Mouse (Mus musculus) gonadal fat pad, adult 2 months (tissue): ENCODE results near the gene Map3k4. TPM values are rescaled to one million over a fixed set of nuclear protein-coding genes. Genes with fewer than 3 reads are reported as not detected.

Experiments used
- DNase-seq: peaks from one replicate; pipeline ENCODE4 v3.0.0-alpha.2; 2012; ENCODE audit warnings: low read depth
- polyA plus RNA-seq: library from polyadenylated mRNA; depleted of rRNA; stranded (reverse); fragments of >200 nt; gene quantifications from 2 replicates; pipeline ENCODE4 v1.2.3, GENCODE M21; 2012

Map3k4 gene
- polyA plus RNA-seq, 1 experiment, result 12.7 TPM

DNA sequence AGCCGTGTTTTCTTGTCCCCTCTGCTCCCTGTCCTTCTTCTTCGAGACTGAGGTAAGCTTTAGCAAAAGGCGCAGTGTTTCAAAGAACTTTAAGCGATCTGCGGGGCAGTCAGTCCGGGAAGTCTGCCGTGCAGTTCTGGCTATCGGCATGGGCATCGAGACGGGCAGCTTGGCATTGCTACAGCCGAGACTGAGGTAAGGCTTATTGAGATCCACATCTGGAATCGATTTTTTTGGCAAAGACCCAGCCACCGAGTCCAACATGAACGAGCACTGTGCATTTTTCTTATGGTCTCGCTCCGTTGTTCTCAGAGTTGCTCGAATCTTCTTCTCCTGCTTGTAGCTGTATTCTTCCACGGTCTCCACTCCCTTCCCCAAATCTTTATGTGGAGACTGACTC lies 46.8 kb downstream of the Map3k4 start:
- DNase-seq, result no peak

DNA sequence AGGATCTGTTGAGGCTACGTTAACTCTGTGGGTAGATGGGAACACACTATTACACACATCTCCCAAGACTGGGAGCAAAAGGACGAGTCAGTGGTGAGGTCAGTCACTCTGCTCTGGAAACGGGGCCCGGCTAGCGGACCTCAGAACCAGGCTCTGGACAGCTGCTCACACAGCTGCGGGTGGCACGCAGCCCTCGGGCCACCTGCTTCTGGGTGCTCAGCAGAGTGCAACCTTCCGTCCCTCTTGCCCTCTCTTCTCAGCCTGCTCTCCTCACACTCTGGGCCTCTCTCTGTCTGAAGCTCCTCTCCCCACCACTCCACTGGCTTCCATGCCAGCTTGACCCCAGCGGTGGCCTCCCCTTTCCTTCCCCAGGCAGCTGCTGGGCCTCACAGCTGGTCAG lies 50.1 kb downstream of the Map3k4 start:
- DNase-seq, result no peak

DNA sequence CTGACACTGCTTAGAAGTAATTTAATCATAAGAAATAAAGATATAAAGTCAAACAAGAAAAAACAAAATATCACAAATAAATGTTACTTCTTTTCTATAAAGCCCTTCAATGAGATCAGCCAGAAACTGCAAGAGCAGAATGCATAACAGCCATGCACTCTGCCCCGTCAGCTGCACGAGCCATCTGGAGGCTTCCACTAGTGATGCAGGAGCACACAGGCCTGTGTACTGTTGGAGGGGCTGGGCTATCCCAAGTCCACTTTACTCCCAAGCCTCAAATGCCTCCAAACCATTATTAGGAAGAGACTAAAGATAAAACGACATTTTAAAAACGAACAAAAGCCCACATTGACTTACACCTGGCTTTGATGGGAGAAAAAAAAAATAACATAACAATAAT lies 50.5 kb downstream of the Map3k4 start:
- no peak for DNase-seq

DNA sequence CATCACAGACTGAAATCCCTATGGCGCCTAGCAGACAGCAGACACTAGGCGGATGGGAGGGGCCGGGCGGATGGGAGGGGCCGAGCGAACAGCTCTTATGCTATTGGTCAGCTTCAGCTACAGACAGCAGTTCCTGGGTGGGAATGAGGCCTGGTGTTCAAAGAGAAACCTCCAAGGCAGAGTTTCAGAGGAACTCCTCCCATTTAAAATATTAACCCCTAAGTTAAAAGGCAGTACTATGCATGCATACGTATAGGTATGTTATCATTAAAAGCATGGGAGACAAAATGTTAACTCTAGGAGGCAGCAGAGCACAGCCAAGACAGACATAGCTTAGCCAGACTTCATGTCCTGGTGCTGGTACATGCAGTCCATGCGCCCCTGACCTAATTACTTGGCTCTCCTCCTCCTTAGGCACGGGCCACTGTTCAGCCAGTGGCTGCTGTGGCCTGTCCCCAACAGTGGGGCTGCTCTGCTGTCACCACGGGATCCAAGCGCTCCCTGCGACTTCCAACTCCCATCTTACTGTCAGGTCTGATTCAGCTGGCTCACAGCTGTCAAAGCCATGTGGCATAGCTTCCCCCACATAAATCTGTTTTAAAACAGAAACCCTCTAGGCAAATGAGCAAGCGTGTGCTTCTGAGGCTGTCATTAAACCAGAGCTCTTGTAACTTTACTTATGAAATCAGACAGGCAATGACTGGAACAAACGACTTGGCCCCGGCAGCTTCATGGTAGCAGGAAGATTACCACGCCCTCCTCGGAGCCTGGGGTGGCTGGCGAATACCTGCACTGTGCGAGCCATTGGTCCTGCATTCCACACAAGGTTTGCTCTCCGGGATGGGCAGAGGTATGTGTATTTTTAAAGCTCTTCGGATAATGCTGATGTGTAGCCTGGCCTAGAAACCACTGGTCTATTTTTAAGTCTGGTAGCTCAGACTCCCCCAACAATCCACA lies 52.3 kb downstream of the Map3k4 start:
- peak; percentile 75 for DNase-seq

DNA sequence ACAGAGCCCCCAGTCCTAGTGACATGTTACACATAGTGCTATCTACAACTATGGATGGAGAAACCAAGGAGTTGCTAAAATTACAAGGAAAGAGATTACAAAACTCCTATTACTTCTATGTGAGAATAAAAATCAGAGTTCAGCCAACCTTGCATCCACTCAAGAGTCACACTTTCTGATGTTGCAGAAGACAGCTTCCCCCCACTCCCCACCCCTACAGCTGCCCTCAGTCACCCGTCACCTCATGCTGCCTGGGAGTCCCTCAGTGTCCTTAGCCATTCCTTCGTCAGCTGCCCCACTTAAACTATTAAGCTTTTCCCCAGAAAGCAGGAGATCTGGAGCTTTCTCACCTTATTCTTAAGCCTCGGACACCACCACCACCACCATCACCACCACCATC lies 54.3 kb downstream of the Map3k4 start:
- DNase-seq, result no peak

DNA sequence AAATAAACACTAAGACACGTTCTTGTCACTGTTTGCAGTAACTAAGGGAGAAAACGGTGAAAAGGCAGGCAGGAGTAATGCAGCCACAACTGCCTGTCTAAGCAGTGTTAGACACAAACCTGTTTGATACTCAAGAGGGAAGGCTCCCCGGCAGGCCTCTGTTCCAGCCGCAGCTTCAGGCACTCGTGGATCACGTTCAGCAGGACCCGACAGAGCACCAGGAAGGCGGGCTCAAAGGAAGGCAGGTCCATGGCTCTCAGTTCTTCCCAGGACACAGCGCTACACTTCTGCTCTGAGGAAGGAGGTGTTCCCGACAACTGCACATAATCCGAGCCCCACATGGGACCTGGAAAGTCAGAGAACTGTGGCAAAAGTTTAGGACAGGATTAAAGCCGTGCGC lies 54.8 kb downstream of the Map3k4 start:
- DNase-seq, result no peak

DNA sequence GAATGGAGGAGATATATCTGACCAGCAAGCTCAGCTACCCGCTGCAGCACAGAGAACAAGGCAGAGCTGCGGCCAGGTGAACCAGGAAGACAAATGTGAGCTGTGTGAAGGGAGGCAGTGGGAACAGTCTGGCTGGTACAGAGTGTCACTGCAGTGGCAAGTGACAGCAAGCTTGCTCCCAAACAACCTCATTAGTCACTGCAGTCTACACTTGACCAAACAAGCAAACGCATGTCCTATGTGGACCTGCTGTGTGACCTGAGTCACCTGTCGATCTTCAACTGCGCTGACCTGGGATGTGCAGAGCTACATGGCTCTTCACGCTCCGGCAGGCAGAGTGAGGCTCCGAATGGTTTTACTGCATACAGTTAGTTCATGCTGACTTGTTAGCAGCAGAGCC lies 55.7 kb downstream of the Map3k4 start:
- no peak for DNase-seq

DNA sequence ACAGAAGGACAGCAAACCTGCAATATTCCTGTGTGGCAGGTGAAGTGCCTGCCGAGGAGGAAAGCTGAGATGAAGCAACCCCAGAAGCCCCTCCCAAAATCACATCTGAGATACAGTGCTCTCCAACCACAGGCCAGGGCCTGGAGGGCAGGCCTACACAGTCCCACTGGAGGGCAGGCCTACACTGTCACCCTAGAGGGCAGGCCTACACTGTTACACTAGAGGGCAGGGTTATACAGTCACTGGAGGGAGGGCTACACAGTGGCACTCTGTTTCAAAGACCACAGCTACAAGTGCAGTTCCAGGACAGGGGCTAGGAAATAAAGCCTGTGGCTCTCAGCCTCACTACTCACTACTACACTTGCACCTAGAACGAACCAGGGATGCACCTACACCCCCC lies 56.7 kb downstream of the Map3k4 start:
- DNase-seq, result no peak

DNA sequence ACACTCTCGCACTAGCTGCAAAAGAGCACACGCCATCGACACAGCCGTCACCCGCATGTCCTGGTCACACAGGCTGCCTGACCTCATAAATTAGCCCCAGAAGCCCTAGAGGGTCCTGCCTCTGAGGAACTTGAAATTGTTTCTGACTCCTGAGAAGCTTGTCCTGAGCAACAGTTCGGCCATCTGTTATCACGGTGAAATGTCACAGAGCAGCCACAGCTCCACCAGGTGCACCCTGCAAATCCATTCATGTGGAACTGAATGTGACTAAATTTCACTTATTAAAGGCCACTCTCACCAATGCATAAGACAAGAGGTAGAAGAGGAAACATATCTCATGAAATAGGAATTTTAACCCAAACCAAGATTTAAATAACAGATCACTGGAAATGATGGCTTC lies 57.2 kb downstream of the Map3k4 start:
- no peak for DNase-seq

DNA sequence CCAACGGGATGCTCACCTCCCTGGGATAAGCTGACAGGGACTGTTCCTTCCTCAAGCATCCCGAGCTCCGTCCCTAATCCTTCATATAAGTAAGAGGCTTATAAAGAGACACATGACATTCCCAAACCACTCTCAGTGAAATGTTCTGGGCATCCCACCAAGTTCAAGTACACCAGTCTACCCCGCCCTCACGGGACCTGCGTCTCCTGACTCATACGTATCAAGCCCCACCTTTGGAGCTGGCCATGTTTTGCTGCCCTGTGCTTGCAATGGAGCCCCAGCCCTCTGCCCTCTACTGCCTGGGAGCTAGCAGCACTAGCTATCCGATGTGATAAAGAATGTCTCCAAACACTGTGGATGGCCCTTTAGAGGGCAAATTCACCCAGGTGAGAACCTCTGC lies 58.6 kb downstream of the Map3k4 start:
- DNase-seq, result no peak

DNA sequence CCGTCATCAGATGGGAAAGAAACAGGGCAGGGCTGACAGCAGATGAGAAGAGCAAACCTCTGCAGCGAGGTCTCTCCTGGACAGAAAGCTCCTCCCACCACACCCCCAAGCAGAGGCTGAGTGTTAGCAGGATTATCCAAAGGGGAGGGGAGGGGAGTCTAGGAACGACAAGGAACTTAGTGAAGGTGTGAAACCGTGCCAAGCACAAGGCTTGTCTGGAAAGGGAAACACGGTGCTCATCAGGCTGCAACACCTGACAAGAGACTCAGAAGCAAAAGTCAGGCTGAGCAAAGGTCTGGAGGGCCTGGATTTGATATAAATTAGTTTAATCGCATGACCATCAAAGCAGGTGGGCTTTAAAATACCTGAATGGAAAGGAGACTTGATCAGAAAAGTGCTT lies 60.1 kb downstream of the Map3k4 start:
- no peak for DNase-seq

DNA sequence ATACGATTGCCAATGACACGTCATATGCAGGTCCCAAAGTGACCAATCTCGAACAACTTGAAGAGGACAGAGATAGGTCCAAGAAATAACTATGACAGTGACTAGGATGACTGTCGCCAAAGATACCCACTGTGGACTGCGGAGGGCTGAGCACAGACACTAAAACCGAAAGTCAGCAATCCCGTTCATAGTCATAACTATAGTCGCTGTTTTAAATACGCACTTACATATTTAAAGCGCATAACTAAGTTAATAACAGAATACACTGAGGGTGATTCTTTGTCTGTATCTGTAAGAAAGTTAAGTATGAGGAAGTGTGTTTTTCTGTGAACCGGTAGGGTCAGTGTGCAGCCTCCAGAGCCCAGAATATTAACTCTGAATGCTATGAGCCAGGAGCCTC lies 62.5 kb downstream of the Map3k4 start:
- DNase-seq, result no peak

DNA sequence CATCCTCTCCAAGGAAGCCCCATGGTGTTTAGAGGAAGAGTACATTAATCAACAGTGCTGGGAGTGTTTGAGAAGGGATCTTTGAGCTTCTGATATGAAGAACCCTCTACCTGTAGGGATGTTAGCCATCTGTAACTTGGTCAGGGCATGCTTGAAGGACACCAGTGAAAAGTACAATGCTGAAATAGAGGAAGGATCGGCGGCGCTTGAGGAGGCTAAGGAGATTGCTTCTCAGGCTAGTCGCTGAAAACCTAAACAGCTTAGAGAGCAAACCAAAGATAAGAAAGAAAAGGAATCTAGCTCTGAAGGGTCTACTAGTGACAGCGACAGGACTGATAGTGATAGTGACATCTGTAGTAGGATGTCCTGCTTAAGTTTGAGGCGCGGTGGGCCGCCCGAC lies 68.0 kb downstream of the Map3k4 start:
- DNase-seq, result no peak

DNA sequence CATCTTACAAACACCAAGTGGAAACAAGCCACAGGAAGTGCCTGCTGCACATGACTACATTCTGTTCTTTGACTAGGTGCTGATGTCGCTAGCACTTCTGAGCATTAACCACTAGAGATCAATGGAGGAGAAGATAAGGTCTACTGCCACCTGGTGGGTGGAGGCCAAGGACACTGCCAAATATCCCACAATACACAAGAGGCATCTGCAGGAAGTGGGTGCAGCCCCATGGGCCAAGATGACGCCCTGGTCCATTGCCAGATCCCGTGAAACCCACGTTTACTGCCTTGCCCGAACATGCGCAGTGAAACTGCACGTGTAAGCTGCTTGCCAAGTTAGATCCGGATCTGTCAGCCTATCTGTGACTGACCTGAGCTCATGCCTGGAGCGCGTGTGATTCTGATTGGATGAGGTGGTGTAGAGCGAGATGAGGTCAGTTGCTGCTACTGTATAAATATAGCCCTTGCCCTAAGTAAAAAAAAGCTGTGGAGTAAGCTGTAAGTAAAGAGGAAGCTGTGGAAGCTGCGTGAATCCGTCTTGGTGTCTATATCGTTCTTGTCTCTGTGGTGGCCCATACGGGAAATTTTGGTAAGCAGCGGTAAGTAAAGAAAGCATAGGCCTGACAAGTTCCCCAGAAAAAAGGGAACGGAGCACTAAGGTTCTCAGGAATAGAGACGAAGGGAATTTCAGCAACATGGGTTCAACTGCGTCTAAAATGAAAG lies 68.7 kb downstream of the Map3k4 start:
- DNase-seq, result no peak

DNA sequence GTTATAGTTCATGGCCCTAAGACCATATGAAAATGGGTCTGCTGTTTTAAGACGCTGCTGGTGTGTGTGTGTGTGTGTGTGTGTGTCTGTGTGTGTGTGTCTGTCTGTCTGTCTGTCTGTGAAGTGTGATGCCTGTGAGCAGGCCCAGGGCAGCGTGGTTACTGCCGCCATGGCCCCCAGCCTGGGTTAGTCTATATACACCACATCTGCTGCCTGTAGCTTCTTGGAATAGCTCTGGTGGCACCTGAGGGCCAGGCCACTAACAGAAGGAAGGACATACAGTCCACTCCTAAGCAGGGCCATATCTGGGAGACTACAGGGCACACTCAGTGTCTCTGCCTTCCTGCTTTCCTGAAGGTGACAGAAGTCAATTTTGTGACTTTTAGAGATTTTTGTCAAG lies 77.9 kb downstream of the Map3k4 start:
- no peak for DNase-seq

DNA sequence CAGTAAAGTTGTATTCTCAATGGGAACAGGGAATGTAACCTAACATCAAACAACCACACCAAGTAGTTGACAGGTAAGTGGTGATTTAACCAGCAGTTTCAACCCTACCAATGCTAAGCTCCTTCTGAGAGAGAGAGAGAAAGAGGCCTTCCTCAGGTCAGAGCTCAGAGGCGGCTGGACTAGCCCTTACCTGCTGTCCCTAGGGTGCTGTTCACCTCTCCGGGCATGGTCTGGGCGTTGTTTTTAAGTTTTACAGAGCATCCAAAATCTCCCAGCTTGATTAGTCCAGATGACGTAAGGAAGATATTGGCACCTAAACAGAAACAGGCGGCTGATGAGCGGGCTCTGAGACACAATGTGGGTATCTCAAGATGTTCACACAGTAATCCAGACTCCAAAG lies 85.9 kb downstream of the Map3k4 start:
- no peak for DNase-seq

DNA sequence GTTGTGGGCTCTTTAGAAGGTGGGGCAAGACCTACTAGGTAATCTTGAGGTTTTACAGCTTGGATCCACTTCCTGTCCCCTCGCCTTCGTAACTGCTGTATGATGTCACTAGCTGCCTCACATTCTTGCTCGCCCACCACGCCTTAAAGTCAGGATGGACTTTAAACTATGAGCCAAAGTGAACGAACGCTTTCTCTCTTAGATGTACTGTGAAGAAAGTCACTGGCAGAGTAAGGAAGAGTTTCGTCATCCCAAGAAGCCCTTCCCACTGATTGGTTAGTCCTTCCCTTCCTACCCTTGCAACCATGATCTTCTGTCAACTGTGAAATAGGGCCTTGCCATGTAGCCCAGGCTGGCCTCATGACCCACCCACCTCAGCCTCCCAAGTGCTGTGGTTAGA lies 87.5 kb downstream of the Map3k4 start:
- no peak for DNase-seq

DNA sequence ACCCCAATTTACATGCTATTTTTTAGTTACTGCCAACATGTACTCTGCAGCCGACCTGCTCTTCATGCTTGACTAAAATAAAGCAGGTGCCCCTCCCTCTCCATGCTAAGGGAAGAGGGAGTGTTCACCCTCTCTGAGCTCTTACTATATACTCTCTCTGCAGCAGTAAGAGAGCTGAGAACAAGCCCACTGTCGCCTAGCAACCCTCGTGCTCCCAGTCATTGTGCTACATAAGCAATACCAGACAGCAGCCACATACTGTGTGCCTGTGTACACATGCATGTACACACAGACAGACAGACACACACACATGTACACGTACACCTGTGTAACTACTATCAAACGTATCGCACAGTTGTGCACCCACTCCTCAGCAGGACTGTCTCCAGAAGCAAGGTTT lies 88.4 kb downstream of the Map3k4 start:
- no peak for DNase-seq

DNA sequence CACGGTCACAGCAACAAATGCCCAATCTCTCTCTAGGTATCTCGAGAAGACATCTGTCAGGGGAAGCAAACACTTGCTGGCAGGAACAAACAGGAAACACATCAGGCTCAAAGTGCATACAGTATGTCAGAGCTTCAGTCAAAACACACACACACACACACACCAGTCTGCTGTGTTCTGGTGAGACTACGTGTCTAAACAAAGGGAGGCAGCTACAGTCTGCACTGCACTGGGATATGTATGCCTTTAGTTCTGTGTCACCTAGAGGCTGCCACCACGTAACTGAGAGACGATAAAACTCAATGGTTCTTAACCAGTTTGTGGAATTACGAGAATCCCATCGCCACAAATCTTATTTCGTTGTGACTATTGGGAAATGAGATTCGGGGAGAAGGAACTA lies 88.8 kb downstream of the Map3k4 start:
- no peak for DNase-seq

DNA sequence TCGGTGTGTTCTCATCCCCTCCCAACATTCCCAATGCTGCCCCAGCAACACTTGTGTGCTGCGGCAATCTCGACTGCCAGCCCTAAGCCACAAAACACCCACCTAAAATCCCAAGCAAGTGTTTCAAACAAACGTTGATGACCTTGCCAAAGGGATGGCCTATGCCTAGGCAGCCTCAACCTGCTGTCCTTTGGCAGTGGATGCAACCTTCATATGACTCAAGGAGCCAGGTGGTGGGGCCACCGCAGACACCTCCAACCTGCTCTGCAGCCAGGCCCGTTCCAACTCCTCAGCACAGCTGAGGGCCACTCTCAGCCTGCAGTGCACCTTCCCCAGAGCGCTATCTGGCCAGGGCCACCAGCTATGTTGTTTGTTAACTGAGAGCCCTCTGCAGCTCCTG lies 90.1 kb downstream of the Map3k4 start:
- no peak for DNase-seq

DNA sequence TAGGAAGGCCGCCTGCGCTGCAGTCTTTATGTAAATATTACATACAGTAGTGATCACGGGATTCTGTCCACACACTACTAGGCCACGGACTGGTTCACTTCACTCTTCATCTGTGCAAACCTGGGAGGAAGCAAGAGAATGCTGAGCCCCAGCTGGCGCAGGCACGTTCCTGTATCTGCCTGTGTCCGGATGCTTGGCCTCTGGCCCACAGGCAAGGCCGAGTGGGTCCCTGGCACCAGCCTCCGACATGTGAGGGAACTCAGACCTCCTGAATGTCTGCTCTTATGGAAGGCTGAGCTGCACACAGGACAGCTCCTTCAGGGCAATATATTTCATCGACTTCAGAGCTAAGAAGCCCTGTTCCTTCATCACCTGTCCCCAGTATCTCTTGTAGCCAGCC lies 90.6 kb downstream of the Map3k4 start:
- no peak for DNase-seq

DNA sequence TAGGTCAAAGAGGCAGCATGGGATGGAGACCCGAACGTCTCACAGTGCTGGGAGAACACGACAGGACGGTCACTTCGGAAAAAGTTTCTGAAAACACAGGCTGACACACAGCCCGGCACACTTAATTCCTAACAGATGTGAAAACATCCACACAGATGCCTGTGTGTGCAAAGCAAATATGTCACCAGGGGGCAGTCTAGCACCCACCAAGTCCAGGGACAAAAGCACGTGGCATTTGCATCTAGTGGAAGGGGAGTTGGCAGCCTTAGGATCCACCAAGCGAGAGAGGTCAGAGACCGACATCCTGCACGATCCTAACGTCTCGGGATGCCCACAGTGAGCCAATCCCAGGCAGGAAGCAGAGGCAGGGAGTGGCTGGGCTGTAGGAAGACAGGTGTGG lies 92.0 kb downstream of the Map3k4 start:
- DNase-seq, result no peak

DNA sequence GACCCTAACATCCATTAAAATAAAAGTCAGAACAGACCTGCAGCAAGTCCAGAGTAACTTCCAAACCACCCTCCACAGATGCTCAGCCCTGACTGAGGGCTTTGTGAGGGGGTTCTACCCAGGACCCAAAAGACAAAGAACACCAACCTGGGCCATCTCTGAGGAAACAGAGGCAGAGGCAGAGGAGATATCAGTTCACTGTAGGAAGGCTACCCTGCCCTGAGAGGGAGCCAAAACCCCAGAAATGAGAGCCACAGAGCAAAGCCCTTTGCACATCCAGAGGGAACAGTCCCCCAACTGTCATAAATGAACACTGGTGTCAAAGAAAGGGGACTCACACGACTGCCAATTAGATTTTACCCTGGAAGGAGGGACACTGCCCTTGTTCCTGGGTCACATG lies 93.4 kb downstream of the Map3k4 start:
- no peak for DNase-seq
